Mouse (Mus musculus): Measurements from ENCODE around the gene Ppm1h.
A peak's percentile ranks its signal among the peaks of the same experiment; 100 is the strongest.

The Ppm1h gene

DNA sequence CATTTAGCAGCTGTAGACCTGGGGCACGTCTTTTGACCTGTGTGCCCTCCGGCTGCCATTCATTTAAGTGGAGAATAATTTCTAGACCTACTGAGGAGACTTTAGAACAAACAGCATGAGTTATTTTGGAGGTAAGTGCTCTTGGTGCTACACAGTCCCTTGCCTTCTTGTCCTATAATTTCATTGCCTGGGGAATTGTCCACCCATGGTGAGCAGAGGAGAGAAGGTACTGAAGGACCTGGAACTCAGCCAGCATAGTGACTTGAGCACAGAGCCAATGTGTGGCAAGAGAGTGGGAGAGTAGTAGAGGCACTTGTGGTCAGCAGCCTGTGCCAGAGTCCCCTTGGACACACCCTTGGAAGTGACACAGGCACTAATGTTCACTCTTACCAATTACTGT is 64.8 kb downstream of the Ppm1h start:
- no peak for ATAC-seq (ENCODE audit: low TSS enrichment)

- ATAC-seq (ENCODE audit: low TSS enrichment): no peak
These were observed 66.4 kb downstream of the Ppm1h start for GRCm38 (mm10) chr10:122744970-122745369.

- 0 out of 2 replicates have a peak, but pooled peaks have one; percentile 32 for ATAC-seq (ENCODE audit: low TSS enrichment)
These were observed 67.6 kb downstream of the Ppm1h start for GRCm38 (mm10) chr10:122746211-122746610.

DNA sequence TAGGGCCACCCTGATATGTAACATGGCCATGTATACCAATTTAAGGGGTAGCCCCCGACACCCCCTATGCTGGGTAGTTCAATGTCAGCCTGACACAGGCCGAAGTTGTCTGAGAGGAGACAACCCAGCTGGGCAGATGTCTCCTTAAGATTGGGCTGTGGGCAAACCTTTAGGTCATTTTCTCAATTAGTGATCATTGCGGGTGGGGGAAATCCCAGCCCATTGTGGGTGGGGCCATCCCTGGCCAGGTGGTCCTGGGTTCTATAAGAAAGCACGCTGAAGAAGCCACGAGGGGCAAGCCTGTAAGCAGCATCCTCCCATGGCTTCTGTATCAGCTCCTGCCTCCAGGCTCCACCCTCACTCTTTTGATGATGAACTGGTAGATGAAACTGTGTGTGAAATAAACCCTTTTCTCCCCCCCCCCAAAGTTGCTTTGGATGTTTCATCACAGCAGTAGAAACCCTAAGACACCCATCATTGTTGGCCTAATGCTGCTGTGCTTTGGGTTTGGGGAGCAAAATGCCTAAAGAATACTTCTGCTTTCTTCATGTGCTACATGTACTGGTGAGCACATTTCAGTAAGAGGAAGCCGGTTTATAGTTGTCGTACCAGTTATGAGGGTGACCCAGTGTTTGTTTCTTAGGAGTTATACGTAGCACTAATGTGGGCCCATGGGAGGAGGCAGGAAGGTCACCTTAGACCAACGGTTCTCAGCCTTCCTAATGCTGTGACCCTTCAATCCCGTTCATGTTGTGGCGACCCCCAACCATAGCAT is 68.8 kb downstream of the Ppm1h start:
- no peak for ATAC-seq (ENCODE audit: low TSS enrichment)

GRCm38 (mm10) chr10:122748361-122748951 is 69.9 kb downstream of the Ppm1h start:
- ATAC-seq (ENCODE audit: low TSS enrichment): 0 out of 2 replicates have a peak, but pooled peaks have one; percentile 39

DNA sequence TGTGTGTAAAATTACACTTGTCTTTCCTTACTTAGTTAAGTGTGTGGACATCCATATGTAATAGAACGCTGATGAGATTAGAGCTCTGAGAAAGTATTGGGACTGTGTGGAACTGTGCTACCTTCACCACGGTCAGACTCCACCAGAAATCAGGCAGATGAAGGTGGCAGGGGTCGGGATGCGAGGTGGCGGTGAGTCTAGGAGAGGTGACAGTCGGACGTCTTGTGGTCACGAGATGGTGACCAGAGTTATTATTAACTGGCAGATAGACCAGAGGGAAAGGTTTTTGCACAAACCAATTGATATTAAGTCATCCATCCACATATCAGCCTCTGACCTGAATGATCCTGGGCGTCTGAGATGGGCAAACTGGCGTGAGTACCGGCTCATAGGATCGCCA is 70.5 kb downstream of the Ppm1h start:
- no peak for ATAC-seq (ENCODE audit: low TSS enrichment)

DNA sequence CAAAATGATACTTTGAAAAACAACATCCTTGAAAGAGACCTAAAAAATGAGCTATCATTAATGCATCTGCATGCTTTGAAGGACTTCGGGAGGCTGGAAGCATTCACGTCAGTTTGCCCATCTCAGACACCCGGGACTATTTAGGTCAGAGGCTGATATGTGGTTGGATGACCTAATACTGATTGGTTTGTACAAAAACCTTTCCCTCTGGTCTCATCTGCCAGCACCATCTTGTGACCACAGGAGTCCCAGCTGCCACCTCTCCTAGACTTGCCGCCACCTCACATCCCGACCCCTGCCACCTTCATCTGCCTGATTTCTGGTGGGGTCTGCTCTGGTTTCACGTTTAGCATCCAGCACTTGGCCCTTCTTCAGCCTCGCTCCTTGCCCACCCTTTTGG is 71.3 kb downstream of the Ppm1h start:
- ATAC-seq (ENCODE audit: low TSS enrichment): no peak

GRCm38 (mm10) chr10:122752950-122753923 is 74.7 kb downstream of the Ppm1h start:
- ATAC-seq (ENCODE audit: low TSS enrichment): peak; percentile 66

DNA sequence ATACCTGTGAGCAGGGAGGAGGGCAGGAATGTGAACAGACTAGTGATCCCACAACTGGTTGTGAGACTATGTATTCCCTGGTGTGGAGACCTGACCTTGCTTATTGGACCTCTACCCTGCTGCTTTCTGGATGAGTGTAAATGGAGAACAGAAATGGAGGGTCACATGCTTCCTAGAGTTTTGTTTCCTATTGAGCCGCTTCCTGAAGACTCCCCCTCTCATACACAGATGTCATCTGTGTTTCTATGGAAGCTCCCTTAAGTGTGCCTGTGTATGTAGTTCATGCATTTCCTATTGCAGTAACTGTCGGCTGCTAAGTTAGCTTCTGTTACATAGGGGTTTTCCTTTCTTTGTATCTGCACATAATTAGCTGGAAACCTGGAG is 75.4 kb downstream of the Ppm1h start:
- ATAC-seq (ENCODE audit: low TSS enrichment): peak; percentile 44

DNA sequence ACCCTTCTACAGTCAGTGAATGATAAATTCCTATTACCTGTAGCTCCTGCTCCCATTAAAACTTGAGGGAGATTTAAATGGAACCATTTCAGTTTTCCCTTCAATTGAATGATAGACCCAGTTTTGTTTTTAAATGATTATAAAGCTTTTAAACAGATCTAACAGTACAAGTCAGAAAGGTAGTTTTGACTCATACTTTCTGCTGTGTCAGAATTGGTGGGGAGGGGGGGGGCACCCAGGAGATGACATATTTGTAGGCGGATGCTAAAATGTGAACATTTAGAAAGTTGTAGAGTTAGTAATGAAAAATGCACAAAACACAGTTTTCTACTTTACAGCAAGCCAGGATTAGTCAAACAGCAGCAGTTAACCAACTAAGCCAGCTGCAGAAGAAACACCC is 76.4 kb downstream of the Ppm1h start:
- peak; percentile 35; the same call in 1 of the 2 replicates for ATAC-seq (ENCODE audit: low TSS enrichment)

GRCm38 (mm10) chr10:122756879-122757530 is 78.4 kb downstream of the Ppm1h start:
- no peak for ATAC-seq (ENCODE audit: low TSS enrichment)

GRCm38 (mm10) chr10:122757727-122758126 is 79.2 kb downstream of the Ppm1h start:
- ATAC-seq (ENCODE audit: low TSS enrichment): no peak

GRCm38 (mm10) chr10:122758346-122758745 is 79.8 kb downstream of the Ppm1h start:
- ATAC-seq (ENCODE audit: low TSS enrichment): no peak

GRCm38 (mm10) chr10:122759729-122760128 is 81.2 kb downstream of the Ppm1h start:
- no peak for ATAC-seq (ENCODE audit: low TSS enrichment)

DNA sequence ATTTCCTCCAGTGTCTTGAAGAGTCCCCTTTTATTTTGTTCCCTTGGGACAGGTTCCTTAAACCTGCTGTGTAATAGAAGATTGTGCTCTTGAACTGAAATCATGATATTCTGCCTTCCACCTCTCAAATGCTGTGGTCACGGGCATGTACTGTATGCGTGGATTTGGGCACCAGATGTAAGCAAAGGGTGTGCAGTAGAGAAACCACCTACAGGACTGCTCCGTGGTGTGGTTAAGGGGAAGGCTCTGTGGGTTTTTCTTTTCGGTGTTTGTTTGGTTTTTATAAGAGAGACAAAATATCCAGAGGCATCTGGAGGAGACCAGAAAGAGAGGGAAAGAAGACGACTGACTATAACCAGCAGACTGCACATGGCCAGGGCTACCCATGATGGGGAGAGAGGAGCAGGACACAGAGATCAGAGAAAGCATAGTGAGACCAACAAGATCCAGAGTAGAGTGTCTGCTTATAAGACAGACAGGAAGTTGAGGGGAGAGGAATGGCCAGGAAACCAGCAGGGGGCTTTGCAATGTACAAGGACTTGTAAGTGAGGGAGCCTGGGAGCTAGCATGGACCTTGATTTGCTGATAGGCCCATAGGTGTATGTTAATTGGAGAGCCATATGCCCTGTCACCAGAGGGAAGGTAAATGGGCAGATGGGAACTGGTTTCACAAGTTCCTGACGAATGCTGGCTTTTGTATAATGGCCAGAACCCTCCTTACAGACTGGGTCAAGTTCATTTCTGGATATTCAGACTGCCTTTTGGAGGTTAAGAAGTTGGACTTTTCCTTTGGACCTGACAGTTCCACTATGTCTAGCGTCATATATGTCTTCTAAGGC is 82.1 kb downstream of the Ppm1h start:
- ATAC-seq (ENCODE audit: low TSS enrichment): no peak

GRCm38 (mm10) chr10:122762772-122763511 is 84.4 kb downstream of the Ppm1h start:
- no peak for ATAC-seq (ENCODE audit: low TSS enrichment)

DNA sequence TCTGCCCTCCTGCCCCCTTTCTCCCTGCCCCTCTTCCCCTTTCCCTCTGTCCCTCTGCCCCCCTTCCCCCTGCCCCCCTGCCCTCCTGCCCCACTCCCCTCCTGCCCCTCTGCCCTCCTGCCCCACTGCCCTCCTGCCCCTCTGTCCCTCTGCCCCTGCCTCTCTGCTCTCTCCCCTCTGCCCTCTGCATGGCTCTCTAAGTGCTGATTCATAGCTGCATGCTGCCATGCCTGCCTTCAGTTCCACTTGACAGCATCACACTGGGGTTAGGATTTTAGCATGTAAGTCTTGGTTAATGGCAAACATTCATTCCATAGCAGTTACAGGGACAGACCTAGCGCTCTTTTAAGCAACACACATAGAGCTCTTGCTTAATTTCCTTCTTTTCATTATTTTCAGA is 85.0 kb downstream of the Ppm1h start:
- ATAC-seq (ENCODE audit: low TSS enrichment): no peak

GRCm38 (mm10) chr10:122764653-122765052 is 86.1 kb downstream of the Ppm1h start:
- no peak for ATAC-seq (ENCODE audit: low TSS enrichment)

- no peak for ATAC-seq (ENCODE audit: low TSS enrichment)
These were observed 87.0 kb downstream of the Ppm1h start for GRCm38 (mm10) chr10:122765521-122765920.

- no peak for ATAC-seq (ENCODE audit: low TSS enrichment)
These were observed 87.4 kb downstream of the Ppm1h start for GRCm38 (mm10) chr10:122765992-122766391.

Data from frontal cortex, adult (tissue).